Mouse (Mus musculus): ENCODE measurements around the gene Ddb1. TPM values are rescaled to one million over a fixed set of nuclear protein-coding genes. Genes with fewer than 3 reads are reported as not detected.

Ddb1 gene
- polyA plus RNA-seq, 1 experiment from 2014 or later, result 252 TPM

- WGBS (ENCODE audit: insufficient replicate concordance), result 53% methylated on average over 13 of the region's 13 CpGs
- Histone ChIP-seq H3K9me3 (replicated peaks) (no peaks in the 10 kb centered on the region), H3K4me2 (peak overlapping the region; percentile 48), H3K27ac (peak overlapping the region; percentile 58), H3K4me3 (no peak overlapping the region; the same call in 1 of the 2 replicates), H3K27me3 (replicated peaks) (peaks cover 17% of the 10 kb centered on the region), H3K36me3 (peaks cover 12% of the 10 kb centered on the region; the same call in 1 of the 2 replicates), H3K4me1 (peaks cover 52% of the 10 kb centered on the region), H3K9ac (no peak overlapping the region; the same call in 1 of the 2 replicates)
- ATAC-seq, result no peak
Observed at GRCm38 (mm10) chr19:10640589-10641378, 35.7 kb downstream of the Ddb1 start.

GRCm38 (mm10) chr19:10645616-10646015 lies 40.5 kb downstream of the Ddb1 start:
- H3K4me2 ChIP-seq, result no peak overlapping the region
- no peak overlapping the region for H3K27ac ChIP-seq
- 76% methylated on average over 2 of the region's 2 CpGs for WGBS (ENCODE audit: insufficient replicate concordance)
- H3K4me3 ChIP-seq, result no peak overlapping the region
- H3K4me1 ChIP-seq, result peaks cover 12% of the 10 kb centered on the region
- peaks cover 26% of the 10 kb centered on the region for H3K36me3 ChIP-seq
- no peak overlapping the region for H3K9ac ChIP-seq
- no peaks in the 10 kb centered on the region for H3K9me3 ChIP-seq (replicated peaks)
- peaks cover 48% of the 10 kb centered on the region for H3K27me3 ChIP-seq (replicated peaks)
- ATAC-seq, result no peak

GRCm38 (mm10) chr19:10648156-10648555 lies 43.0 kb downstream of the Ddb1 start:
- peaks cover 12% of the 10 kb centered on the region for H3K4me1 ChIP-seq
- no peak overlapping the region for H3K27ac ChIP-seq
- H3K36me3 ChIP-seq, result peaks cover 32% of the 10 kb centered on the region
- H3K27me3 ChIP-seq (replicated peaks), result peaks cover 40% of the 10 kb centered on the region
- no peak overlapping the region for H3K4me3 ChIP-seq
- H3K4me2 ChIP-seq, result no peak overlapping the region
- WGBS (ENCODE audit: insufficient replicate concordance), result 65% methylated on average over 8 of the region's 8 CpGs
- ATAC-seq, result no peak
- H3K9ac ChIP-seq, result no peak overlapping the region
- H3K9me3 ChIP-seq (replicated peaks), result no peaks in the 10 kb centered on the region

GRCm38 (mm10) chr19:10656058-10656457 lies 50.9 kb downstream of the Ddb1 start:
- 61% methylated on average over 3 of the region's 3 CpGs for WGBS (ENCODE audit: insufficient replicate concordance)
- H3K27ac ChIP-seq, result peak overlapping the region; percentile 83
- no peak for ATAC-seq
- H3K4me3 ChIP-seq, result no peak overlapping the region
- H3K27me3 ChIP-seq (replicated peaks), result no peaks in the 10 kb centered on the region
- H3K4me2 ChIP-seq, result no peak overlapping the region
- peaks cover 21% of the 10 kb centered on the region for H3K36me3 ChIP-seq
- peaks cover 72% of the 10 kb centered on the region for H3K4me1 ChIP-seq
- H3K9me3 ChIP-seq (replicated peaks), result no peaks in the 10 kb centered on the region
- peak overlapping the region; percentile 47; the same call in 1 of the 2 replicates for H3K9ac ChIP-seq

GRCm38 (mm10) chr19:10657742-10658141 lies 52.6 kb downstream of the Ddb1 start:
- Histone ChIP-seq H3K27ac (peak overlapping the region; percentile 83), H3K4me2 (no peak overlapping the region), H3K36me3 (peaks cover 19% of the 10 kb centered on the region), H3K4me3 (no peak overlapping the region), H3K27me3 (replicated peaks) (no peaks in the 10 kb centered on the region), H3K9me3 (replicated peaks) (no peaks in the 10 kb centered on the region), H3K9ac (no peak overlapping the region; the same call in none of the 2 replicates), H3K4me1 (peaks cover 79% of the 10 kb centered on the region)
- no peak for ATAC-seq
- 73% methylated on average over 5 of the region's 5 CpGs for WGBS (ENCODE audit: insufficient replicate concordance)

- 74% methylated on average over 2 of the region's 2 CpGs for WGBS (ENCODE audit: insufficient replicate concordance)
- Histone ChIP-seq H3K27ac (peak overlapping the region; percentile 83), H3K27me3 (replicated peaks) (no peaks in the 10 kb centered on the region), H3K9me3 (replicated peaks) (no peaks in the 10 kb centered on the region), H3K4me3 (no peak overlapping the region), H3K4me2 (no peak overlapping the region), H3K4me1 (peaks cover 85% of the 10 kb centered on the region), H3K9ac (no peak overlapping the region), H3K36me3 (peaks cover 19% of the 10 kb centered on the region)
- no peak for ATAC-seq
Observed at GRCm38 (mm10) chr19:10658406-10658805, 53.3 kb downstream of the Ddb1 start.

GRCm38 (mm10) chr19:10661373-10661772 lies 56.2 kb downstream of the Ddb1 start:
- Histone ChIP-seq H3K27ac (peak overlapping the region; percentile 99), H3K36me3 (0 out of 2 replicates have a peak, but pooled peaks cover 8% of the 10 kb centered on the region), H3K27me3 (replicated peaks) (no peaks in the 10 kb centered on the region), H3K9me3 (replicated peaks) (no peaks in the 10 kb centered on the region), H3K9ac (peak overlapping the region; percentile 62), H3K4me3 (peak overlapping the region; percentile 36), H3K4me1 (peaks cover 90% of the 10 kb centered on the region), H3K4me2 (peak overlapping the region; percentile 67)
- peak; percentile 90 for ATAC-seq
- 18% methylated on average over 5 of the region's 5 CpGs for WGBS (ENCODE audit: insufficient replicate concordance)

- peak overlapping the region; percentile 99 for H3K27ac ChIP-seq
- 31% methylated on average over 2 of the region's 2 CpGs for WGBS (ENCODE audit: insufficient replicate concordance)
- peaks cover 84% of the 10 kb centered on the region for H3K4me1 ChIP-seq
- 0 out of 2 replicates have a peak, but pooled peaks cover 8% of the 10 kb centered on the region for H3K36me3 ChIP-seq
- H3K4me3 ChIP-seq, result peak overlapping the region; percentile 36
- peak; percentile 67 for ATAC-seq
- peak overlapping the region; percentile 62 for H3K9ac ChIP-seq
- no peaks in the 10 kb centered on the region for H3K27me3 ChIP-seq (replicated peaks)
- peak overlapping the region; percentile 67 for H3K4me2 ChIP-seq
- no peaks in the 10 kb centered on the region for H3K9me3 ChIP-seq (replicated peaks)
Observed at GRCm38 (mm10) chr19:10661919-10662318, 56.8 kb downstream of the Ddb1 start.

GRCm38 (mm10) chr19:10662665-10663064 lies 57.5 kb downstream of the Ddb1 start:
- ATAC-seq, result no peak
- Histone ChIP-seq H3K4me1 (peaks cover 77% of the 10 kb centered on the region), H3K9ac (peak overlapping the region; percentile 36), H3K36me3 (0 out of 2 replicates have a peak, but pooled peaks cover 8% of the 10 kb centered on the region), H3K9me3 (replicated peaks) (no peaks in the 10 kb centered on the region), H3K4me3 (no peak overlapping the region), H3K27me3 (replicated peaks) (no peaks in the 10 kb centered on the region), H3K4me2 (peak overlapping the region; percentile 67), H3K27ac (peak overlapping the region; percentile 99)
- WGBS (ENCODE audit: insufficient replicate concordance), result 29% methylated on average over 3 of the region's 3 CpGs

- Histone ChIP-seq H3K4me2 (no peak overlapping the region), H3K4me3 (no peak overlapping the region), H3K4me1 (peaks cover 54% of the 10 kb centered on the region), H3K27me3 (replicated peaks) (0 out of 2 replicates have a peak, but pooled peaks cover 14% of the 10 kb centered on the region), H3K36me3 (no peaks in the 10 kb centered on the region), H3K9me3 (replicated peaks) (no peaks in the 10 kb centered on the region), H3K27ac (no peak overlapping the region; the same call in 1 of the 2 replicates), H3K9ac (no peak overlapping the region)
- WGBS (ENCODE audit: insufficient replicate concordance), result 53% methylated on average over 3 of the region's 3 CpGs
- no peak for ATAC-seq
Observed at GRCm38 (mm10) chr19:10665093-10665492, 60.0 kb downstream of the Ddb1 start.

- H3K36me3 ChIP-seq, result no peaks in the 10 kb centered on the region
- peaks cover 50% of the 10 kb centered on the region for H3K4me1 ChIP-seq
- H3K4me2 ChIP-seq, result no peak overlapping the region
- no peaks in the 10 kb centered on the region for H3K9me3 ChIP-seq (replicated peaks)
- 0 out of 2 replicates have a peak, but pooled peaks cover 17% of the 10 kb centered on the region for H3K27me3 ChIP-seq (replicated peaks)
- 7% methylated on average over 2 of the region's 2 CpGs for WGBS (ENCODE audit: insufficient replicate concordance)
- no peak overlapping the region for H3K9ac ChIP-seq
- ATAC-seq, result no peak
- no peak overlapping the region for H3K4me3 ChIP-seq
- H3K27ac ChIP-seq, result no peak overlapping the region
Observed at GRCm38 (mm10) chr19:10665499-10665898, 60.4 kb downstream of the Ddb1 start.

- WGBS (ENCODE audit: insufficient replicate concordance), result 62% methylated on average over 4 of the region's 4 CpGs
- peak; percentile 57; the same call in 1 of the 2 replicates for ATAC-seq
- Histone ChIP-seq H3K4me2 (no peak overlapping the region), H3K9ac (no peak overlapping the region), H3K27me3 (replicated peaks) (peaks cover 26% of the 10 kb centered on the region; the same call in 1 of the 2 replicates), H3K4me3 (no peak overlapping the region), H3K9me3 (replicated peaks) (no peaks in the 10 kb centered on the region), H3K36me3 (no peaks in the 10 kb centered on the region), H3K27ac (no peak overlapping the region), H3K4me1 (peaks cover 17% of the 10 kb centered on the region)
Observed at GRCm38 (mm10) chr19:10671319-10671718, 66.2 kb downstream of the Ddb1 start.
